Mouse (Mus musculus) left cerebral cortex, adult 18-20 months (tissue): Measurements from ENCODE around the gene Myo10. TPM values are rescaled to one million over a fixed set of nuclear protein-coding genes. Genes with fewer than 3 reads are reported as not detected.

Source experiments
- DNase-seq, 2 experiments: peaks; one replicate each; pipeline ENCODE4 v3.0.0; 2021 to 2022; ENCODE audit warnings: low spot score in 2 of 2, mixed read lengths in 1 of 2
- total RNA-seq, 2 experiments: library from RNA; stranded (reverse); gene quantifications; 2 replicates each; pipeline ENCODE4 v1.2.3; 2021

Myo10 gene
- total RNA-seq, 2 experiments from 2014 or later = 38.6 to 41.0 TPM

- DNase-seq = no peak
Observed at GRCm38 (mm10) chr15:25650371-25650770, 28.0 kb downstream of the Myo10 start.

GRCm38 (mm10) chr15:25651820-25652219, 29.5 kb downstream of the Myo10 start:
- DNase-seq = no peak

GRCm38 (mm10) chr15:25652368-25652767, 30.0 kb downstream of the Myo10 start:
- DNase-seq = no peak

- no peak for DNase-seq
Observed at GRCm38 (mm10) chr15:25652933-25653332, 30.6 kb downstream of the Myo10 start.

GRCm38 (mm10) chr15:25653680-25654079, 31.4 kb downstream of the Myo10 start:
- no peak for DNase-seq

GRCm38 (mm10) chr15:25662833-25663519, 40.7 kb downstream of the Myo10 start:
- DNase-seq = no peak

GRCm38 (mm10) chr15:25669283-25670247, 47.2 kb downstream of the Myo10 start:
- no peak for DNase-seq

- no peak for DNase-seq
Observed at GRCm38 (mm10) chr15:25673231-25673980, 51.1 kb downstream of the Myo10 start.

- DNase-seq = no peak
Observed at GRCm38 (mm10) chr15:25674099-25674931, 52.0 kb downstream of the Myo10 start.

- no peak for DNase-seq
Observed at GRCm38 (mm10) chr15:25674932-25675250, 52.6 kb downstream of the Myo10 start.

- DNase-seq = no peak
Observed at GRCm38 (mm10) chr15:25675359-25675758, 53.0 kb downstream of the Myo10 start.

- peak in 1 of 2 experiments; percentile 17 for DNase-seq
Observed at GRCm38 (mm10) chr15:25676056-25676785, 53.9 kb downstream of the Myo10 start.

- DNase-seq = no peak
Observed at GRCm38 (mm10) chr15:25679081-25679480, 56.8 kb downstream of the Myo10 start.

GRCm38 (mm10) chr15:25679616-25680015, 57.3 kb downstream of the Myo10 start:
- DNase-seq = no peak

GRCm38 (mm10) chr15:25680269-25680818, 58.0 kb downstream of the Myo10 start:
- no peak for DNase-seq

- DNase-seq = no peak
Observed at GRCm38 (mm10) chr15:25682953-25683507, 60.7 kb downstream of the Myo10 start.

- no peak for DNase-seq
Observed at GRCm38 (mm10) chr15:25685186-25685585, 62.9 kb downstream of the Myo10 start.

- DNase-seq = no peak
Observed at GRCm38 (mm10) chr15:25688424-25689283, 66.3 kb downstream of the Myo10 start.
